Mouse (Mus musculus) brain, embryonic 14.5 days (tissue): ENCODE results near the gene Tpo. TPM values are rescaled to one million over a fixed set of nuclear protein-coding genes. Genes with fewer than 3 reads are reported as not detected.

Experiments used
- DNase-seq: peaks from one replicate; pipeline ENCODE4 v3.0.0-alpha.2; 2011; ENCODE audit warnings: low read depth
- CTCF ChIP-seq: fragments of 200-500 bp; IDR thresholded peaks from 2 replicates; pipeline ENCODE4 v1.5.1; 2012; ENCODE audit warnings: inconsistent platforms, mild to moderate bottlenecking, moderate library complexity, borderline replicate concordance; ENCODE audit not compliant: insufficient read depth, insufficient read length; ENCODE audit errors: extremely low read depth
- POLR2A ChIP-seq: fragments of 200-500 bp; IDR thresholded peaks from 2 replicates; pipeline ENCODE4 v1.6.1; 2012; ENCODE audit warnings: mild to moderate bottlenecking, inconsistent platforms, borderline replicate concordance; ENCODE audit not compliant: poor library complexity, insufficient read depth, insufficient read length, severe bottlenecking; ENCODE audit errors: extremely low read depth
- polyA plus RNA-seq: library from polyadenylated mRNA; depleted of rRNA; stranded (reverse); fragments of >200 nt; gene quantifications from 2 replicates; pipeline ENCODE4 v1.2.3, GENCODE M21; 2012; rRNA removed

Tpo gene
- polyA plus RNA-seq, 1 experiment = 0.26 TPM

DNA sequence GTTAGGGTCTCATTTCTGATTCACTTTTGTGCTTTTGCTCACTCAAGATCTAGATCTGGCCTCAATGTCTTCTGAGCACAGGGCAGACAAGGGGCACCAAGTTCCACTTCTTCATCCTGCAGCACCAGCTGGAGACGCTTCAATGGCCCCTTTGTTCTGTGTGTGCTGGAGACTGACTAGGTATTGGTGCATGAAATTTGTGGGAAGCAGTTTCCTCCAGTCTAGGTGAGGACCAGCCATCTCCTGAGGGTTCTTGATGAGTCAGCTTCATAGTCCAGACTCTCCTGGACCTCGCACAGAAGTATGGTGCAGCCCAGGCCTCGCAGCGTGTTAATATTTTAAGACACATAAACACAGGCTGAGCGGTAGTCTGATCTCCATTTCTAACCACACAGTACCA lies 97.7 kb downstream of the Tpo start:
- TF ChIP-seq POLR2A (no peak), CTCF (no peak)
- DNase-seq = no peak

DNA sequence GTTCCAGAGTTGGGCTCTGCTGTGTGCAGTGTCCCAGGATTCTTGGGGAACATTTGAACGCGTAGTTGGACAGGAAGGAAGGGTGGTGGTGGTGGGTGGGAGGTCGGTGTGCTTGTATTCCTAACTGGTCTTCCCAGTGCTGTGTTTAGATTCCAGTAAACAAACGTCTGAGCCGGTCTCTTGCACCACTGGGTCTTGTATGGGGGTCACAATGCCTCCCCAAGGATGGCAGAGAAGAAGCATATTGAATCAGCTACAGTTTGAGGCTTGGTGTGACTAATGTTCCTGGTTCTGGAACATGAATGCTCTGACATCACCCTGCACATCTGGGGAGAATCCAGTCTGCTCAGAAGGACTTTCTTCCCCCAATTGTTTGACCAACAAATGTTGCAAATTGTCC lies 101.9 kb downstream of the Tpo start:
- no peak for DNase-seq
- TF ChIP-seq POLR2A = no peak
- TF ChIP-seq CTCF = no peak

- DNase-seq = no peak
- TF ChIP-seq POLR2A = no peak
- no peak for TF ChIP-seq CTCF
These were observed 103.3 kb downstream of the Tpo start for GRCm38 (mm10) chr12:30029111-30029510.

GRCm38 (mm10) chr12:30027721-30028340 lies 104.6 kb downstream of the Tpo start:
- no peak for TF ChIP-seq CTCF
- TF ChIP-seq POLR2A = no peak
- no peak for DNase-seq

DNA sequence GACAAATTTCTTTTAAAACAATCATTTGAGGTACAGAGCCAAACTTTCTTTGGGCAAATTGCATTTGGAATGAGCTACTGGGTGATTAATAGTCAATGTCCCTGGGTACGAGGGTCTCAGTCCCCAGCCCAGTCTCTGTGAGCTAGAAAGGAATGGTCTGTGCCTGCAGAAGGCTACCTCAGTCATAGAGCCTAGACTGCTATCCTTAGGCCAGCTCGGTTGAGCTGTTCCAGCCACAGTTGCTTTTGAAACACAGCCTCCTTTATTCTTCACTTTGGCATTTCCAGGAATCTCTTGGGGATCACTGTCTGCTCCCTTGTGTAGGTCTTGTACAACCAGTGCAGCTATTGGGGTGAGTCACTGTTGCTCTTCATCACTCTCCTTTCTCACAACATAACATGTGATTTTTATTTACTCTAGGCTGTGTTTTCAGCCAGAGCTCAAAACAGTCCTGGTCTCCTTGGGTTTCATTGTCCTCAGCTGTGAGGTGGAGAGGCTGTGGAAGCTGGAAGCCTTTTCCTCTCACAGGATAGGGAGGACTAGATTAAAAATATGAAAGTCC lies 108.1 kb downstream of the Tpo start:
- no peak for DNase-seq
- no peak for TF ChIP-seq CTCF
- TF ChIP-seq POLR2A = no peak

- DNase-seq = peak; percentile 59
- TF ChIP-seq CTCF (no peak), POLR2A (no peak)
These were observed 108.9 kb downstream of the Tpo start for GRCm38 (mm10) chr12:30023491-30023890.

DNA sequence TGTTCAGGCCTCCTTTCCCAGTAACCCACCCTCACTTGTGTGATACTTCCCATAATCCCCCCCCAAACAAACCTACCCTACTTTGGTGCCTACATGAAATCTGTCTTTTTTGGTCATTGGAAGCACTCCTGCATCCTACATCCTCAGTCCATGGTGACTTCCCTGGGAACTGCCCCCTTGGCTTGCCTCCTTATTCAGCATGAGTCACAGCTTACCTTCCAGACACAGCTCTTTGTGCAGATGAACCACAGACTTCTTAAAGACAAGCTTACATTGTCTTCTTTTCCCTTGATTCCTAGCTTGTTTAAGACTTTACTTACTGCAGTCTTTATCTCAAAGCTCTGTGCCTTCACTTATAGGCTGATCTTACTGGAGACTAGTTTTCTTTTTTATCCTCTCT lies 112.0 kb downstream of the Tpo start:
- DNase-seq = no peak
- no peak for TF ChIP-seq POLR2A
- no peak for TF ChIP-seq CTCF

DNA sequence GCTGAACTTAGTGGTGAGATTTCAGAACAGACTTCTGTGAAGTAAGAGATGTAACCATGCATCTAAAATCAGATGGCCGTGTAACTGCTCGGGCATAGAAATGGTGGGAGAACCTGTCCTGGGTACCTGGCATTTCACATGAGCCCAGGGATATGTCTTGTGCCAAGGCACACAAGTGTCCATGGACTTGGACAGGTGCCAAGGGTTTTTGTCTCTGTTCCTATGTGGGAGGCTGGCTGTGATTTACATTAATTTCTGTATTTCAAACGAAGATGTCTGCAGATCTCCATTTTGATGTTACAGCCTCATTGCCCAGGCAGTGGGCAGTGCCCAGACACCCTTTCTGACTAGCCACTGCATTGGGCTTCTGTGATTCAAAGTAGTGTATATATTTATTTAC lies 115.3 kb downstream of the Tpo start:
- peak; percentile 32 for DNase-seq
- TF ChIP-seq CTCF (no peak), POLR2A (no peak)

- no peak for TF ChIP-seq POLR2A
- no peak for TF ChIP-seq CTCF
These were observed 116.9 kb downstream of the Tpo start for GRCm38 (mm10) chr12:30015501-30015900.

GRCm38 (mm10) chr12:30008741-30009140 lies 123.7 kb downstream of the Tpo start:
- TF ChIP-seq CTCF (no peak), POLR2A (no peak)
- no peak for DNase-seq

More at GRCm38 (mm10) chr12:30015501-30015900, 116.9 kb downstream of the Tpo start:
- no peak for DNase-seq

GRCm38 (mm10) chr12:30006586-30006985 lies 125.8 kb downstream of the Tpo start:
- no peak for DNase-seq

More at GRCm38 (mm10) chr12:30006586-30006985, 125.8 kb downstream of the Tpo start:
- TF ChIP-seq POLR2A = no peak
- TF ChIP-seq CTCF = no peak

Other genes with a start within 250 kb of the Tpo start
- 156 and 174 TPM in 2 replicates for gene Pxdn, start 195.0 kb downstream of the Tpo start, polyA plus RNA-seq
- 2.0 and 2.3 TPM in 2 replicates for gene Sntg2, start 240.8 kb upstream of the Tpo start, polyA plus RNA-seq